Mouse (Mus musculus) ES-Bruce4 (cell line): ENCODE data around the gene Nicn1. TPM values are rescaled to one million over a fixed set of nuclear protein-coding genes. Genes with fewer than 3 reads are reported as not detected.

ENCODE experiments used
- H3K27ac ChIP-seq: 2 replicates; pipeline ENCODE4 v1.5.1; 2012; ENCODE audit warnings: low read length, inconsistent platforms; ENCODE audit not compliant: insufficient read depth
- H3K27me3 ChIP-seq: 2 replicates; pipeline ENCODE4 v1.6.1; 2012; ENCODE audit warnings: mild to moderate bottlenecking, low read length, inconsistent platforms; ENCODE audit not compliant: control insufficient read depth, poor library complexity, insufficient read depth, severe bottlenecking
- H3K36me3 ChIP-seq: 2 replicates; pipeline ENCODE4 v1.6.1; 2012; ENCODE audit warnings: inconsistent platforms, mild to moderate bottlenecking, low read length, moderate library complexity; ENCODE audit not compliant: control insufficient read depth, poor library complexity, insufficient read depth, severe bottlenecking
- H3K4me1 ChIP-seq: one replicate; pipeline ENCODE4 v1.8.1; 2011; ENCODE audit warnings: low read length; ENCODE audit not compliant: control insufficient read depth, insufficient read depth
- H3K4me3 ChIP-seq: 2 replicates; pipeline ENCODE4 v1.5.1; 2011; ENCODE audit warnings: low read depth, mild to moderate bottlenecking, low read length
- H3K9ac ChIP-seq: 2 replicates; pipeline ENCODE4 v1.6.1; 2012; ENCODE audit warnings: low read depth, mild to moderate bottlenecking, inconsistent platforms; ENCODE audit not compliant: poor library complexity, severe bottlenecking
- H3K9me3 ChIP-seq: replicated peaks from 2 replicates; pipeline ENCODE4 v1.6.1; 2012; ENCODE audit warnings: mild to moderate bottlenecking, low read length, inconsistent platforms; ENCODE audit not compliant: control insufficient read depth, poor library complexity, insufficient read depth, severe bottlenecking
- CTCF ChIP-seq: IDR thresholded peaks from one replicate; pipeline ENCODE4 v1.8.1; 2011; ENCODE audit warnings: low read depth, low read length
- EP300 ChIP-seq: IDR thresholded peaks from 2 replicates; pipeline ENCODE4 v1.6.1; 2011; ENCODE audit warnings: low read depth, low read length; ENCODE audit not compliant: insufficient read depth
- POLR2A ChIP-seq: IDR thresholded peaks from one replicate; pipeline ENCODE4 v1.8.1; 2011; ENCODE audit warnings: low read length; ENCODE audit not compliant: insufficient read depth
- polyA plus RNA-seq: library from polyadenylated mRNA; stranded (reverse); fragments of >200 nt; gene quantifications from 2 replicates; pipeline ENCODE4 v1.2.4, GENCODE M21; 2011; ENCODE audit warnings: low read depth; ENCODE audit not compliant: missing spikeins, insufficient read depth, insufficient read length

Nicn1 gene
- polyA plus RNA-seq, 1 experiment, result 18.3 TPM

- Histone ChIP-seq H3K27me3 (no peaks in the 10 kb centered on the region), H3K36me3 (peaks cover 4% of the 10 kb centered on the region), H3K4me3 (peak within 1 kb of the TSS; percentile 97), H3K9ac (peak within 1 kb of the TSS; percentile 91), H3K4me1 (no peaks in the 10 kb centered on the region), H3K27ac (peak within 1 kb of the TSS; percentile 86), H3K9me3 (no peaks in the 10 kb centered on the region)
- TF ChIP-seq EP300 (no peak), CTCF (no peak), POLR2A (peak; percentile 75)
Measured at GRCm38 (mm10) chr9:108305629-108306520, 15.6 kb downstream of the Nicn1 start, which contains the start of the genes Rhoa and Tcta. Gene Rhoa (plus strand): TSS chr9:108306129. Gene Tcta (minus strand): TSS chr9:108306160.

- TF ChIP-seq POLR2A (no peak), EP300 (no peak), CTCF (no peak)
- H3K27ac ChIP-seq, result peak overlapping the region; percentile 86
- peak overlapping the region; percentile 90 for H3K4me3 ChIP-seq
- no peaks in the 10 kb centered on the region for H3K9me3 ChIP-seq
- H3K36me3 ChIP-seq, result peaks cover 9% of the 10 kb centered on the region
- H3K9ac ChIP-seq, result peak overlapping the region; percentile 91
- no peaks in the 10 kb centered on the region for H3K27me3 ChIP-seq
- no peaks in the 10 kb centered on the region for H3K4me1 ChIP-seq
Measured at GRCm38 (mm10) chr9:108306571-108306980, 16.3 kb downstream of the Nicn1 start.

- Histone ChIP-seq H3K27me3 (no peaks in the 10 kb centered on the region), H3K4me3 (peak overlapping the region; percentile 90), H3K36me3 (peaks cover 11% of the 10 kb centered on the region), H3K27ac (peak overlapping the region; percentile 65), H3K9me3 (no peaks in the 10 kb centered on the region), H3K9ac (peak overlapping the region; percentile 91), H3K4me1 (no peaks in the 10 kb centered on the region)
- TF ChIP-seq CTCF (no peak), EP300 (no peak), POLR2A (no peak)
Measured at GRCm38 (mm10) chr9:108307021-108307807, 17.0 kb downstream of the Nicn1 start.

GRCm38 (mm10) chr9:108308141-108308540 lies 17.9 kb downstream of the Nicn1 start:
- TF ChIP-seq CTCF (no peak), EP300 (no peak), POLR2A (no peak)
- Histone ChIP-seq H3K9me3 (no peaks in the 10 kb centered on the region), H3K27me3 (no peaks in the 10 kb centered on the region), H3K9ac (peak overlapping the region; percentile 91), H3K27ac (peak overlapping the region; percentile 17; the same call in 1 of the 2 replicates), H3K4me3 (peak overlapping the region; percentile 66), H3K36me3 (peaks cover 11% of the 10 kb centered on the region), H3K4me1 (no peaks in the 10 kb centered on the region)

- peaks cover 3% of the 10 kb centered on the region for H3K4me1 ChIP-seq
- H3K36me3 ChIP-seq, result peaks cover 29% of the 10 kb centered on the region
- no peak overlapping the region for H3K4me3 ChIP-seq
- H3K27me3 ChIP-seq, result no peaks in the 10 kb centered on the region
- no peak for TF ChIP-seq CTCF
- TF ChIP-seq EP300, result no peak
- H3K27ac ChIP-seq, result peak overlapping the region; percentile 32
- no peak overlapping the region for H3K9ac ChIP-seq
- H3K9me3 ChIP-seq, result no peaks in the 10 kb centered on the region
Measured at GRCm38 (mm10) chr9:108317572-108317971, 27.3 kb downstream of the Nicn1 start.
